Mouse (Mus musculus): ENCODE data around the gene Iqgap2.

DNA sequence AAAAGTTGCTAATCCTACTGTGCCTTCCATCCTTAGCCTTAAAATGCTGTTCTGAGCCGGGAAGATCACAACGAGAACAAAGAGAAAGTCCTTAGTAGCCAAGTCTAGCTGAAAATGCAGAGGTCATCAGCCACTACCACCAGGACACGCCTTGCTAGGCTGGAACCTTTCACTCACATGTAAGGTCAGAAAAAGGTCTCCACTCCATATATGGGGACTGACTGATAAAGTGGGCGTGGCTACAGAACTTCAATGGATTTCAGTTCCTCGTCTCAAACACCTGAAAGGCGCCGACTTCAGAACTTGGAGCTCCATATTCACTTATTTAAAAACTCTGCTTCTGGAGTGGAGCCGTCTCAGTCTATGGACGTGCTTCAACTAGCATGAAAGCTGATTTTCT is 139.3 kb downstream of the Iqgap2 start:
- no peak for TF ChIP-seq EP300 (IDR thresholded peaks at IDR 0.05; ENCODE audit: insufficient read depth, low read depth, low read length)
- no peak for TF ChIP-seq POLR2A (IDR thresholded peaks at IDR 0.05; ENCODE audit: insufficient read depth, low read length)
